Mouse (Mus musculus): ENCODE results near the gene Lama1. TPM values are rescaled to one million over a fixed set of nuclear protein-coding genes. Genes with fewer than 3 reads are reported as not detected.

The Lama1 gene
- polyA plus RNA-seq (2015; fragmentation: Nextera tagmentation; extraction: Ambion mirVana) = 4.7 and 6.7 TPM in 2 replicates

DNA sequence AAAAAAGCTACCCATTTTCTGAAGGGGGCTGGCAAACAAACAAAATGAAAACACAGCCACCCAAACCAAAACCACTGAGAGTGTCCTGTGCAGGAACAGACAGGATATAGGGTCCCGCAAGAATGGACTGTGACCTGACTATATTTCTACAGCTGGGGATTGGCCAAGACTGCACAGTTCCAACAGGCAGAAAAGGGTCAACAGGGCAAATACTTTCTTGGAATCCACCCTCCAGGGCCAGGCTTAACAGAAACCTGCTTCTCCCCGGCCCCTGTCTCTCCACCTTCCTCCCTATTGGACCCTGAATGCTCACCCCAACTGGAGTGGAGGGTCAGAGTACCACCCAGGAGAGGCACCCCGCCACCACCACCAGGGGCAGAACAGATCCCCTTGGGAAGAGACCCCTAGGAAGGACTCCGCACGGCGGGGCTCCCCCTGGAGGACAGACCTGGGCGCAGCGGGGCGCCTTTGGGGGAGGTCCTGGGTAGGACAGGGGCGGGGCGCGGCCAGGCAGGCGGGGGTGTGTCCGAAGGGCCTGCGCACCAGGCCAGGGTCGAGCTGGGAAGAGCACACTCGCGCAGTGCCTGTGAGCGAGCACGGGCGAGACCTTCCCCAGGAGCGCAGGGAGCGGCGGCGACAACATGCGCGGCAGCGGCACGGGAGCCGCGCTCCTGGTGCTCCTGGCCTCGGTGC is at the start of gene Lama1:
TSS of gene Lama1 (plus strand) at position 566 of the 693 bp plus-strand sequence.
- Histone ChIP-seq H3K9ac (peak within 1 kb of the TSS; percentile 83), H3K9me3 (replicated peaks) (no peaks in the 10 kb centered on the region), H3K27ac (peak within 1 kb of the TSS; percentile 60; the same call in 1 of the 2 replicates), H3K36me3 (ENCODE audit: poor library complexity, severe bottlenecking) (no peaks in the 10 kb centered on the region), H3K4me3 (peak within 1 kb of the TSS; percentile 66), H3K4me2 (peak within 1 kb of the TSS; percentile 84), H3K27me3 (0 out of 2 replicates have a peak, but pooled peaks cover 3% of the 10 kb centered on the region), H3K4me1 (peaks cover 41% of the 10 kb centered on the region)
- peak; percentile 90 for ATAC-seq
- WGBS = 3% methylated on average over 21 of the region's 32 CpGs

DNA sequence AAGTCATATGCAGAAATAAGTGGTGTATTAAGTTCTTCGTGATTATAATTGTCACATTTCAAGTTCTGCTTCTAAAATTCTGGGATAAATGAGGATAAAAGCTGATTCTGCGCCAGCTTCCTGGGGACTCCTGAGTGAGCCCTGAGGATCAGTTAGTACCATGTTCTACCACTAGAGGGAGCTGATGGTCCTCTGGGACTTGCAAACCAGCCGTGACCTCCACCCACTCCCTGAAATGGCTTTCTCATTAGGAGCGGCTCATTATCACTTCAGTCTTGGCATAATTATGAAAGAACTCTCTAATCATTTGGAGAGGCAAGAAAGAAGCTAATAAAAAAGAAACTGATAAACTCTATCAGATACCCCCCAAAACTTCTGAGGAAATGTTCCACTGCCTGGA is 45.6 kb upstream of the Lama1 start:
- Histone ChIP-seq H3K27me3 (0 out of 2 replicates have a peak, but pooled peaks cover 4% of the 10 kb centered on the region), H3K4me2 (no peak overlapping the region), H3K4me1 (no peaks in the 10 kb centered on the region), H3K9me3 (replicated peaks) (no peaks in the 10 kb centered on the region), H3K36me3 (ENCODE audit: poor library complexity, severe bottlenecking) (no peaks in the 10 kb centered on the region), H3K9ac (no peak overlapping the region), H3K27ac (no peak overlapping the region), H3K4me3 (no peak overlapping the region)
- peak; percentile 77; the same call in 1 of the 2 replicates for ATAC-seq
- 12% methylated on average over 4 of the region's 4 CpGs for WGBS

DNA sequence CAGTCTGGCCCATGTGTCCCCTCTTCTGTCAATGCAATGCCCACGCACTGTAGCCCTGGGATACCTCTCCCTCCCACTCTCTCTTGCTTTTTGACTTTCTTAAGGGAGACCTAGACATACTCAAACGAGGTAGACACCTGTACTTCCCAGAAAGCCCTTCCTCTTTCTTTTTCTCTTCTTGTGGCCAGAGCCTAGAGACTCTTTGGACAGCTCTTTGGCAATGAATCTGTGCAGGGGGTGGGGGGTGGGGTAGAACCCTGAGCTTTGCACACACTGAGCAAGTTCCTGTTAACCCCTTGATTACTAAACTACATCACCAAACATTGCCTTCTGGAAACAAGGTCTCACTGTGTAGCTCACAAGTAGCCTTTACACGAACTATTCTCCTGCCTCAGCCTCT is 32.8 kb upstream of the Lama1 start:
- Histone ChIP-seq H3K27me3 (no peaks in the 10 kb centered on the region), H3K4me3 (no peak overlapping the region), H3K36me3 (ENCODE audit: poor library complexity, severe bottlenecking) (no peaks in the 10 kb centered on the region), H3K9ac (no peak overlapping the region), H3K9me3 (replicated peaks) (no peaks in the 10 kb centered on the region), H3K27ac (no peak overlapping the region), H3K4me1 (no peaks in the 10 kb centered on the region), H3K4me2 (no peak overlapping the region)
- ATAC-seq = no peak
- 66% methylated on average over 3 of the region's 3 CpGs for WGBS

DNA sequence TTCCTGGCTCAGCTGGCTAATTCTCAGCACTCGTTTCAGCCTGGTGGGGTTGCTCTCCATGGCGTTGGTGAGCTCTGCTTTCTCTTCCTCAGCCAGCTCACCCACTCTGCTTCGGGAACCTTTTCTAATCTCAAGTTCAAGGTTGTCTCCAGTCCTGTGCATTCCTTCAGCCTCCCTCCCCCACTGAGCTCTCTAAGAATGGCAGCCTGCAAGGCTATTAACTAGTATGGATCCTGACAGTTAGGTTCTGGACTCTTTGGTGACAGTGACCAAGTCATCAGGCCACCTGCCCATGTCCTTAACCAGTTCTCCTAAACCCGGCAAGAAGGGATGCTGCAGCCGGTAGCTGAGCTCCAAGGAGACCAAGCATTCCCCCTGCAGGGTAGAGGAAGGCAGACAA is 30.1 kb upstream of the Lama1 start:
- no peak overlapping the region for H3K4me2 ChIP-seq

DNA sequence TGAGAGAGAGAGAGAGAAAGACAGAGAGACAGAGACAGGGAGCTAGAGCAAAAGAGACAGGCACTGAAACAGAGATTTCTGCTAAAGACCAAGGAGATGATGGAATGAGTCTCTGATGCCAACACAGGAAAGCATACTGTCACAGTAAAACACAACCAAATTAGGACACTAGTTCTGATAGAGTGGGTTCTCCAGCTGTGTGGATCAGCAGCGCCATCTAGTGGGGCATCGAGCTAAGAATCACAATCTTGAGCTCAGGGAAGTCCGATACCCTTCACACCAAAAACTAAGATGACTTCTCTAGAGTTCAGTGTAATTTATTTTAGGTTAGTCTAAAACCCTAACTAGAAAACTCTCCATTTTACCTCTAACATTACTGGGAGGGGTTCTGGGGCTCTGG is 29.1 kb upstream of the Lama1 start:
- Histone ChIP-seq H3K36me3 (ENCODE audit: poor library complexity, severe bottlenecking) (no peaks in the 10 kb centered on the region), H3K4me1 (no peaks in the 10 kb centered on the region), H3K9ac (no peak overlapping the region), H3K27ac (no peak overlapping the region), H3K4me2 (no peak overlapping the region), H3K4me3 (no peak overlapping the region), H3K27me3 (no peaks in the 10 kb centered on the region), H3K9me3 (replicated peaks) (no peaks in the 10 kb centered on the region)
- WGBS = 12% methylated on average over 3 of the region's 3 CpGs
- ATAC-seq = peak; percentile 75

More for the DNA sequence above, 30.1 kb upstream of the Lama1 start:
- 68% methylated on average over 5 of the region's 5 CpGs for WGBS
- H3K27me3 ChIP-seq = no peaks in the 10 kb centered on the region
- H3K27ac ChIP-seq = no peak overlapping the region
- no peaks in the 10 kb centered on the region for H3K4me1 ChIP-seq
- no peaks in the 10 kb centered on the region for H3K36me3 ChIP-seq (ENCODE audit: poor library complexity, severe bottlenecking)
- no peak overlapping the region for H3K9ac ChIP-seq
- no peak for ATAC-seq
- H3K4me3 ChIP-seq = no peak overlapping the region
- no peaks in the 10 kb centered on the region for H3K9me3 ChIP-seq (replicated peaks)

DNA sequence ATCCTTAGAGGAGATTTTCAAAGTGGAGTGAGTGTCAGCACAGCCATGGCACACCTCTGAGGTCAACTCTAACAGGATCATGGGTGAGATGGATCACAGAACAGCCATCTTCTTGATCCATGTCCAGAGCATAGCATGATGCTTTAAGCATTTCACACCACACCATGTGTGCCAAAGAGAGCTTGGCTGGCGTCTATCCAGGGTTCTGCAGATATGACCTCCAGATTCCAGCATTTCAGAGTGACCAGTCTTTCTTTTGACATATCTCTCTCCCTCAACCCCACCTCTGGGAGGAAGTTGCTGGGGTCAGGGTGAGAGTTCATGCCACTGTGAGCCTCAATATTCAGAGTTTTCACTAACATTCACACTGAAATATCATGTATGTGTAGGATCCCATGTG is 18.5 kb upstream of the Lama1 start:
- no peaks in the 10 kb centered on the region for H3K9me3 ChIP-seq (replicated peaks)
- H3K27ac ChIP-seq = no peak overlapping the region
- H3K4me1 ChIP-seq = no peaks in the 10 kb centered on the region
- H3K9ac ChIP-seq = no peak overlapping the region
- no peak for ATAC-seq
- no peak overlapping the region for H3K4me3 ChIP-seq
- no peak overlapping the region for H3K4me2 ChIP-seq
- WGBS = 94% methylated on average over 1 of the region's 1 CpGs
- H3K36me3 ChIP-seq (ENCODE audit: poor library complexity, severe bottlenecking) = no peaks in the 10 kb centered on the region
- no peaks in the 10 kb centered on the region for H3K27me3 ChIP-seq

DNA sequence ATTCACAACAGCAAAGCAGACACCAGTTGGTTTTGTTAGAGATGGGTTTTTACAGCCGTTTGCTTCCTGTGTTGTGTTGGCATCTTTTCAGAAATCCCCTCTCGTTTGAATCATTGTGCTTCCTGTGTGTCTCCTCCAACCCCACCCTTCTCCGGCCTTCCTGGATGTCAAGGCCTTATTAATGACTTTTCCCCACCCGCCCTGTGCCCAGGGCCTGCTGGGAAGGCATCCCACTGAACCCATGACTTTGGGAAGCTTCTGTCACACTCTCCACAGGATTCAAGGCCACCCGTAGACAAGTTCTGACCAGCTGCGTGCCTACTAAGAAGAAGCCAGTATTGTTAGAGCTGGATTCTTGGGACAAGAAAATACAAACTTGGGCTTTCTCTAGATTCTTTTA is 16.0 kb upstream of the Lama1 start:
- no peaks in the 10 kb centered on the region for H3K4me1 ChIP-seq
- no peaks in the 10 kb centered on the region for H3K36me3 ChIP-seq (ENCODE audit: poor library complexity, severe bottlenecking)
- no peaks in the 10 kb centered on the region for H3K9me3 ChIP-seq (replicated peaks)
- H3K4me3 ChIP-seq = no peak overlapping the region
- no peak for ATAC-seq
- H3K4me2 ChIP-seq = no peak overlapping the region
- WGBS = 82% methylated on average over 6 of the region's 6 CpGs
- H3K9ac ChIP-seq = no peak overlapping the region
- no peak overlapping the region for H3K27ac ChIP-seq
- no peaks in the 10 kb centered on the region for H3K27me3 ChIP-seq

DNA sequence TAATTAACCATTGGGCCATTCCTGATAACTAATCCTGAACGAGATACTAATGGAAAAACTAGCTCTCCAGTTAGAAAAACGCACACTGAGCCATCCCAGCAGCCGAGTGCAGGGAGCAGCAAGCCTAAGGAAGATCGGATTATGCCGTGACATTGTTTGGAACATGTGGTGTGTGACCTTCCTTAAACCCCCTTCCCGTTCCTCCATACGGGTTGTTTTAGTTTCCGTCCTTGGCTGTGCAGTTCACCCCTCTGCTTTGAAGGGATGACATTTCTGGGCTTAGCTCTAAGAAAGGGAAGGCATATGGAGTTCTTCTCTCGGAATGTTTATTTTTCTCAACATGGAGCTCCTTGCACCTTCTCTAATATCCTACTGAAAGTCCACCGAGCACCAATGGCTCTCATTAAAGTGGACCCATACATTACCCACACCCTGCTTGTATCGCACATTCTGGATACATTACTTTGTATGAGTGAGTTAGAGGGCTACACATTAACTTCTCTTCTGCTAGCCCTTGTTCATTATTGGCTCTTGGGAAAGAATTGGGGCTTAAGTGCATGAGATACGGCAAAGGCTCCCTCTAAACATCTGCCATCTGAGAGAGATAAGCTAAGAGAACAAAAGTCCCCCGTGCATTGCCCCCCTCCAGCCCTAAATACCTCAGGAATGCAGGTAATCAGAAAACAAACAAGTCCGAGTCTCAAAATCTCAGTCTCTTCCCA is 11.9 kb upstream of the Lama1 start:
- Histone ChIP-seq H3K9ac (no peak overlapping the region), H3K4me3 (no peak overlapping the region), H3K27ac (no peak overlapping the region), H3K9me3 (replicated peaks) (no peaks in the 10 kb centered on the region), H3K36me3 (ENCODE audit: poor library complexity, severe bottlenecking) (no peaks in the 10 kb centered on the region), H3K4me1 (no peaks in the 10 kb centered on the region), H3K4me2 (no peak overlapping the region), H3K27me3 (no peaks in the 10 kb centered on the region)
- no peak for ATAC-seq
- 60% methylated on average over 14 of the region's 14 CpGs for WGBS

DNA sequence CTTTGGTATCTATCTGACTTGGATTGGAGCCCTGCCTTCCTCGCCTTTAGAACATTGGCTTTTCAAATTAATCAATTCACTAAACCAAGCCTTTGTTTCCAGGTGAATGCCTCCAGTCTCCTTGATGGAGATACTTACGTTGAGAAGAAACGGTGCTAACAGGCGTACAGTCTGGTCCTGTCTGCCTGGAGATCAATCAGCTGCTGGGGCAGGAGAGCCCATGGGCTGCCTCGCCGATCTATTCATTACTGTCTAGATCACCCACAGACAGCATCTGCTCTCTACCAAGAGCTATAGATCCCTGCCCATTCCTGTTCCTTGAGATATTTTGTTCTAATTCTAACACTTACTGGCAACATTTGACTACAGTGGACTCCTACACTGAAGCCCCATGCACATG is 9.6 kb upstream of the Lama1 start:
- no peaks in the 10 kb centered on the region for H3K27me3 ChIP-seq
- no peak overlapping the region for H3K4me3 ChIP-seq
- no peaks in the 10 kb centered on the region for H3K9me3 ChIP-seq (replicated peaks)
- H3K27ac ChIP-seq = no peak overlapping the region
- 50% methylated on average over 6 of the region's 6 CpGs for WGBS
- no peaks in the 10 kb centered on the region for H3K36me3 ChIP-seq (ENCODE audit: poor library complexity, severe bottlenecking)
- H3K9ac ChIP-seq = no peak overlapping the region
- no peaks in the 10 kb centered on the region for H3K4me1 ChIP-seq
- H3K4me2 ChIP-seq = no peak overlapping the region
- no peak for ATAC-seq

DNA sequence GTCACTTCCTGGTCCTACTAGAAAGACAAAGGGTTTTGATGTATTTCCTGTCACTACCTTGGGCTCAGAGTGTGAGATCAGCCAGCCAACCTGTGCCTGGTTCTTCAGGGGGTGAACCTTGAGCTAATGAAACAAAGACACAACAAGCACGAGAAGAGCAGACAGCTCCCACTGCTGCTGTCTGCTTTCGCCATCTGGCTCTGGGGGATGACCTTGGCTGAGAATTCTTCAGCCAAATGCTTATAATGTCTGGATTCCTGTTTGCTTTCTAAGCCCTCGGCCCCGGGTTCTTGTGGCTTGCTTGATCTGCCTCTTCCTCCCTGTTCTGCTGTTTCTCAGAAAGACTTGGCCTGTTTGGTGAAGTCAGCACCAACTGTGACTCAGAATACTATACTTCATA is 6.4 kb upstream of the Lama1 start:
- Histone ChIP-seq H3K9me3 (replicated peaks) (no peaks in the 10 kb centered on the region), H3K27me3 (no peaks in the 10 kb centered on the region), H3K36me3 (ENCODE audit: poor library complexity, severe bottlenecking) (no peaks in the 10 kb centered on the region), H3K9ac (no peak overlapping the region), H3K4me3 (no peak overlapping the region), H3K4me2 (no peak overlapping the region), H3K27ac (no peak overlapping the region), H3K4me1 (no peaks in the 10 kb centered on the region)
- WGBS = 91% methylated on average over 4 of the region's 4 CpGs
- ATAC-seq = no peak

DNA sequence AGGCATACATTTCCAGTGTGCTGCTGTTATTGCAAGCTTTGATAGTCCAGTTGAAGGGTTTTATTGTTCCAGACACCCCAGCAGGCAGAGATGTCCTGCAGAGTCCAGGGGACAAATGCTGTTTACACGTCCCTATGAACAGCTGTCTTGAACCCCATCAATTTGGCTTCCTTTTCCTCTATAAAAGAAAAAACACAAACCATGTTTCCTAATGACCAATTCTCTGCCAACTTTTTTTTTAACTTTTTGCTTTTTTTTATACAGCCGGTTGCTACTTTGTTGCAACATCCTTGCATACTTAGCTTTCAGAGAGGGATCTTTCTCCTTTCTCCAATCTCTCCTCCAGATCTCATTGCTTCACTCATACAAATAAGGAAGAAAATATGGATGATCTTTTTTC is 4.4 kb upstream of the Lama1 start:
- 0 out of 2 replicates have a peak, but pooled peaks cover 3% of the 10 kb centered on the region for H3K27me3 ChIP-seq
- H3K4me2 ChIP-seq = no peak overlapping the region
- ATAC-seq = no peak
- no peak overlapping the region for H3K4me3 ChIP-seq
- WGBS = 56% methylated on average over 2 of the region's 2 CpGs
- H3K36me3 ChIP-seq (ENCODE audit: poor library complexity, severe bottlenecking) = no peaks in the 10 kb centered on the region
- no peaks in the 10 kb centered on the region for H3K9me3 ChIP-seq (replicated peaks)
- H3K27ac ChIP-seq = no peak overlapping the region
- peaks cover 6% of the 10 kb centered on the region; the same call in 1 of the 2 replicates for H3K4me1 ChIP-seq
- no peak overlapping the region for H3K9ac ChIP-seq

DNA sequence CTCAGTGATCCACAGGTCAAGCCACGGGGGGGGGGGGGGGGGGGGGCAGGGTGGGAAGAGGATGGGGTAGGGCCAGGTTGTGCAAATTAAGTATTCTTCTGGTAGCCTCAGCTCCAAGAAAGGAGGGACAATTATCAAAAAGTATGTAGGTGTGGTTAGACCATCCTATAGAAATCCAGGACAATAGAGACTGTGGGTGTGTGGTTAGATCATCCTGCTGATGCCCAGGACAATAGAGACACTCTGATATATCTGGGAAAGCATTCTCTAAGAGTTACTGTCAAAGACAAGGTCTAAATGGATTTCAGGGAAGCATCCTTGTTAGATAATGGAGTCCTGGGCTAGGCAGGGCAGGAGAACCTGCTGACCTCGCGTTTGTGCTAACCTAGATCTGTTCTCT is 3.2 kb upstream of the Lama1 start:
- peaks cover 17% of the 10 kb centered on the region for H3K4me1 ChIP-seq
- H3K4me2 ChIP-seq = no peak overlapping the region
- H3K4me3 ChIP-seq = no peak overlapping the region
- no peak for ATAC-seq
- H3K9me3 ChIP-seq (replicated peaks) = no peaks in the 10 kb centered on the region
- H3K9ac ChIP-seq = no peak overlapping the region
- no peaks in the 10 kb centered on the region for H3K36me3 ChIP-seq (ENCODE audit: poor library complexity, severe bottlenecking)
- H3K27me3 ChIP-seq = 0 out of 2 replicates have a peak, but pooled peaks cover 3% of the 10 kb centered on the region
- H3K27ac ChIP-seq = no peak overlapping the region
- WGBS = 36% methylated on average over 2 of the region's 3 CpGs
